Mouse (Mus musculus) naive thymus-derived CD4-positive, alpha-beta T cell, adult 5 months (primary cell): ENCODE data around the gene Tnfrsf17. TPM values are rescaled to one million over a fixed set of nuclear protein-coding genes. Genes with fewer than 3 reads are reported as not detected.

Experiments
- polyA plus RNA-seq: library from polyadenylated mRNA; unstranded; fragments of 100-300 nt; shearing (Covaris generic); gene quantifications from one replicate; pipeline ENCODE4 v1.2.1, GENCODE M21; 2017

The Tnfrsf17 gene
- polyA plus RNA-seq: not detected

DNA sequence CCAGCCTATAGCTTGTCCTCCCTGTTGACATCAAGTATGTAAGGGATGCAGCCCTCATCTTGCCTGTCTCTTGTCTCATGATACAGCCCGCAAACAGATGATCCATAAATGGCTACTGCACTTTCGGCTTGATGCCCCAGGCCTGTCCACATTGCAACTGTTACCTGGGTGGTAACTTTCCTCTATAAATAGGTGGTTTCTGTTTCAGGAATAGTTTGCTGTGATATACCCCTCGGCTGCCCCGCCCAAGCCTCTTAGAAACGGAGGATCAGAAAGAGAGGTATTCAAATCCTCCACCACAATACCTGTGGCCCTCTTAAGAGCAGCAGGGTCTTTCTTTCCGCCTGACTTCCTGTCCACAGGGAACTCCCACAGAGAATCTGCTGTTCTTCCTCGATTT is at the start of gene Tnfrsf17:
Gene Tnfrsf17 (plus strand): TSS at position 301 of the 400 bp plus-strand sequence.

DNA sequence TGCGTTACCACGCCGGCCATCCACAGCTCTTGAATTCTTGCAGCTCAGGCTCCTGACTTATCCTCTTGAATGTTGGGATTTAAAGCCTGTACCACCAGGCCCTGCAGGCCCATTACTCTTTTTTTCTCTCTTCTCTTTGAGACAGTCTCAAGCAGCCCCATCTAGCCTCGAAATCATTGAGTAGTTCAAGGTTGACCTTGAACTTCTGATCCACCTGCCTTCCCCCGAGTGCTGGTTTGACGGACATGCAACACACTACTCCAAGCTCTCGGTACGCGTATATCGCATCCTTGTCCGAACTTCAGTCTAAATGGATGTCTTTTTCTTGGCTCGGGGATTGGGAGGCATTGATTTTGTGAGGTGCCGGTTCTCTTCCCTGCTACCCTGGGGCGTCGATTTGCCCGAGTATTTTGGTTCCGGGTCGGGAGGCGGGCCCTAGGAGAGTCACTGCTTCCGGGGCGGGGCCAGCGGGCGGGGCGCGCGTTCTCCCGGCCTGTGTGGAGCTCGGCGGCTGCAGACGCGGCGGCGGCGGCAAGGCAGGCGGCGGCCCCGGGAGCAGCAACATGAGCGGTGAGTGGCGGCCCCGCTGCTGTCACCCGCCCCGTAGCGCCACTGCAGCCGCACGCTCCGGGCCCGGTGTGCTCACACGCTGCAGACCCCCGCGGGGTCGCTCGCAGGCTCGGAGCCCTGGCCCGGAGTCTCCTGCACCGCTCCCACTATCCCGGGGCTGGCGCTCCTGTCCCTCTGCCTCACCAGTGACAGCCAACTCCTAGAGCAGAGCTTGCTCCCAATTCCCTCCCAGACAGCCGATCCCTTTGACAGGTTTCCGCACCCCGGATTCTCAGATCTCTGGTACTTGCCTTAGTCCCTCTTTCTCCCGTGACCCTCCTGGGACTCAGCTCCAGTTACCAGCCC is 9.1 kb downstream of the Tnfrsf17 start, which contains the start of gene Snx29:
Gene Snx29 (plus strand): TSS at position 500 of the 915 bp plus-strand sequence.

Other genes starting within 250 kb of the Tnfrsf17 start
- gene Litaf, start 247.7 kb upstream of the Tnfrsf17 start, polyA plus RNA-seq: 29.8 TPM
- 82.0 TPM for gene Txndc11, start 179.2 kb upstream of the Tnfrsf17 start, polyA plus RNA-seq
- 366 TPM for gene Zc3h7a, start 137.4 kb upstream of the Tnfrsf17 start, polyA plus RNA-seq
- gene Rsl1d1, start 110.5 kb upstream of the Tnfrsf17 start, polyA plus RNA-seq: 245 TPM
- gene Gspt1, start 59.5 kb upstream of the Tnfrsf17 start, polyA plus RNA-seq: 102 TPM
- 27.8 TPM for gene Snx29, start 9.1 kb downstream of the Tnfrsf17 start, polyA plus RNA-seq